Mouse (Mus musculus) forebrain, embryonic 13.5 days (tissue): ENCODE results near the gene Rnase11. TPM values are rescaled to one million over a fixed set of nuclear protein-coding genes. Genes with fewer than 3 reads are reported as not detected.
A peak's percentile ranks its signal among the peaks of the same experiment; 100 is the strongest.

Source experiments
- ATAC-seq: fragments of 200-750 bp; cut with Nextera tagmentation; 2 replicates; pipeline ENCODE4 v1.8.0; 2017
- H3K27ac ChIP-seq: fragments of 300-500 bp; sonication (generic); 2 replicates; pipeline ENCODE4 v1.5.1; 2015; ENCODE audit warnings: inconsistent platforms, mild to moderate bottlenecking, moderate library complexity
- H3K27me3 ChIP-seq: fragments of 300-500 bp; sonication (generic); 2 replicates; pipeline ENCODE4 v1.6.1; 2015; ENCODE audit warnings: mild to moderate bottlenecking, inconsistent platforms
- H3K36me3 ChIP-seq: fragments of 300-500 bp; sonication (generic); 2 replicates; pipeline ENCODE4 v1.6.1; 2015; ENCODE audit warnings: mild to moderate bottlenecking, inconsistent platforms; ENCODE audit not compliant: poor library complexity, severe bottlenecking
- H3K4me1 ChIP-seq: fragments of 300-500 bp; sonication (generic); 2 replicates; pipeline ENCODE4 v1.6.1; 2015; ENCODE audit warnings: inconsistent platforms
- H3K4me2 ChIP-seq: fragments of 300-500 bp; sonication (generic); 2 replicates; pipeline ENCODE4 v1.6.1; 2015; ENCODE audit warnings: inconsistent platforms, mild to moderate bottlenecking, moderate library complexity
- H3K4me3 ChIP-seq: fragments of 300-500 bp; sonication (generic); 2 replicates; pipeline ENCODE4 v1.5.1; 2015; ENCODE audit warnings: mild to moderate bottlenecking, inconsistent platforms
- H3K9ac ChIP-seq: fragments of 300-500 bp; sonication (generic); 2 replicates; pipeline ENCODE4 v1.6.1; 2015; ENCODE audit warnings: mild to moderate bottlenecking, inconsistent platforms
- H3K9me3 ChIP-seq: fragments of 300-500 bp; sonication (generic); replicated peaks from 2 replicates; pipeline ENCODE4 v1.6.1; 2016; ENCODE audit warnings: inconsistent platforms
- WGBS: fragments of 180-500 bp; shearing (Covaris S2); methylation state at CpG from one replicate; pipeline ENCODE4 v1.1.7; 2015; 5-methylcytosine and 5-hydroxymethylcytosine counted together
- polyA plus RNA-seq: library from polyadenylated mRNA; unstranded; fragments of >200 nt; fragmentation: Nextera tagmentation; extraction: Ambion mirVana; gene quantifications from 2 replicates; pipeline ENCODE4 v1.2.1, GENCODE M21; 2015

Rnase11 gene
- polyA plus RNA-seq, 1 experiment from 2014 or later, result not detected

- H3K9me3 ChIP-seq, result no peaks in the 10 kb centered on the region
- H3K27ac ChIP-seq, result no peak overlapping the region
- peaks cover 5% of the 10 kb centered on the region; the same call in 1 of the 2 replicates for H3K4me1 ChIP-seq
- no peaks in the 10 kb centered on the region for H3K27me3 ChIP-seq
- no peak overlapping the region for H3K9ac ChIP-seq
- H3K36me3 ChIP-seq, result no peaks in the 10 kb centered on the region
- no peak for ATAC-seq
- H3K4me3 ChIP-seq, result no peak overlapping the region
- WGBS, result 95% methylated on average over 2 of the region's 2 CpGs
- no peak overlapping the region for H3K4me2 ChIP-seq
These were observed 19.7 kb upstream of the Rnase11 start for GRCm38 (mm10) chr14:51069617-51070016.

- Histone ChIP-seq H3K4me3 (no peak overlapping the region), H3K36me3 (no peaks in the 10 kb centered on the region), H3K27ac (no peak overlapping the region), H3K9ac (no peak overlapping the region), H3K4me1 (peaks cover 5% of the 10 kb centered on the region; the same call in 1 of the 2 replicates), H3K9me3 (no peaks in the 10 kb centered on the region), H3K4me2 (no peak overlapping the region), H3K27me3 (no peaks in the 10 kb centered on the region)
- 95% methylated on average over 5 of the region's 5 CpGs for WGBS
- ATAC-seq, result no peak
These were observed 19.0 kb upstream of the Rnase11 start for GRCm38 (mm10) chr14:51068956-51069355.

- Histone ChIP-seq H3K4me3 (no peak overlapping the region), H3K9ac (no peak overlapping the region), H3K4me2 (no peak overlapping the region), H3K4me1 (no peaks in the 10 kb centered on the region), H3K36me3 (no peaks in the 10 kb centered on the region), H3K9me3 (no peaks in the 10 kb centered on the region), H3K27me3 (peaks cover 20% of the 10 kb centered on the region; the same call in 1 of the 2 replicates), H3K27ac (no peak overlapping the region)
- 87% methylated on average over 5 of the region's 5 CpGs for WGBS
- ATAC-seq, result no peak
These were observed 10.8 kb upstream of the Rnase11 start for GRCm38 (mm10) chr14:51060761-51061160.

GRCm38 (mm10) chr14:51057401-51057831, 7.5 kb upstream of the Rnase11 start, which contains the start of gene Rnase12:
Gene Rnase12, minus strand, starts transcription at chr14:51057661.
- no peak within 1 kb of the TSS for H3K9ac ChIP-seq
- no peaks in the 10 kb centered on the region for H3K9me3 ChIP-seq
- peaks cover 10% of the 10 kb centered on the region for H3K4me1 ChIP-seq
- H3K27me3 ChIP-seq, result peaks cover 20% of the 10 kb centered on the region; the same call in 1 of the 2 replicates
- no peak for ATAC-seq
- no peak within 1 kb of the TSS for H3K4me3 ChIP-seq
- H3K27ac ChIP-seq, result no peak within 1 kb of the TSS
- H3K4me2 ChIP-seq, result no peak within 1 kb of the TSS
- WGBS, result 71% methylated on average over 9 of the region's 9 CpGs
- no peaks in the 10 kb centered on the region for H3K36me3 ChIP-seq

- 17% methylated on average over 13 of the region's 13 CpGs for WGBS
- Histone ChIP-seq H3K36me3 (no peaks in the 10 kb centered on the region), H3K9me3 (no peaks in the 10 kb centered on the region), H3K27me3 (peaks cover 11% of the 10 kb centered on the region; the same call in 1 of the 2 replicates), H3K9ac (no peak overlapping the region), H3K27ac (no peak overlapping the region), H3K4me1 (peaks cover 10% of the 10 kb centered on the region), H3K4me2 (peak overlapping the region; percentile 25; the same call in 1 of the 2 replicates), H3K4me3 (no peak overlapping the region)
- no peak for ATAC-seq
These were observed 4.6 kb upstream of the Rnase11 start for GRCm38 (mm10) chr14:51054243-51055237.

GRCm38 (mm10) chr14:51053176-51053575, 3.2 kb upstream of the Rnase11 start:
- Histone ChIP-seq H3K27ac (no peak overlapping the region), H3K36me3 (no peaks in the 10 kb centered on the region), H3K4me2 (no peak overlapping the region), H3K9me3 (no peaks in the 10 kb centered on the region), H3K4me1 (peaks cover 10% of the 10 kb centered on the region), H3K9ac (no peak overlapping the region), H3K4me3 (no peak overlapping the region), H3K27me3 (peaks cover 10% of the 10 kb centered on the region; the same call in 1 of the 2 replicates)
- 38% methylated on average over 5 of the region's 5 CpGs for WGBS
- ATAC-seq, result no peak

DNA sequence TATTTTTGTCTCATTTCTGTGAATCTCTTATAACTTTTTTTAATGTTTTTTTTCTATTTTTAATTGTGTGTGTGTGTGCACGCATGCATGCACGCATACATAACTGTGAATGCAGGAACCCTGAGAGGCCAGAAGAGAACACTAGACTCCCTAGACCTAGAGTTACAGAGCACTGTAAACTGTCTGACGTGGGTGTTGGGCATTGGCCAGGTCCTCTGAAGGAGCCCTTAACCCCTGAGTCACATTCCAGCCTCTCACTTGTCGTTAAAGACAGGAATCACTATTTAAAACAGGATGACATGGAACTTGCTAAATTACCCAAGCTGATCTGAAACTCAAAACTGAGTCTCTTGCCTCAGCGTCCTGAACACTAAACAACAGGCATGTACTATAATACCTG, 2.0 kb upstream of the Rnase11 start:
- Histone ChIP-seq H3K27ac (no peak overlapping the region), H3K36me3 (no peaks in the 10 kb centered on the region), H3K9me3 (no peaks in the 10 kb centered on the region), H3K4me1 (peaks cover 10% of the 10 kb centered on the region), H3K9ac (no peak overlapping the region), H3K4me2 (no peak overlapping the region), H3K27me3 (peaks cover 7% of the 10 kb centered on the region; the same call in 1 of the 2 replicates), H3K4me3 (no peak overlapping the region)
- ATAC-seq, result no peak
- 59% methylated on average over 5 of the region's 5 CpGs for WGBS

DNA sequence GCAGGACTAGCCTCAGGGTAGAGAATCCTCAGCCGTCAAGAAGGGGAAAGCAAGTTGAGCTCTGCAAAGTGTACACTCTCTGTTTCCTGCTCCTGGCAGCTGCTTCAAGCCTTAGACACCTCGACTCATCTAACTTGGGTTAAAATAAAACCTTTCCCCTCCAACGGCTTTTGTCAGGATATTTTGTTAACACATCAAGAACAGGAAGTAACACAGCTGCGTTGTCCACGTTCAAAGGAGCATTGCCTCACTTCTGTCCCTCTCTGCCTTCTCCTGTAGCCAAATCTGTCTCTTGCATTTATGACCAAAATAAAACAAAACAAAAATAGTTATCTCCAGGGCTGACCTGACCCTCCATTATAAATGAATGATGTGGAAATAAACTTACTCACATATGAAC, 2.1 kb downstream of the Rnase11 start:
- WGBS, result 77% methylated on average over 5 of the region's 5 CpGs
- no peaks in the 10 kb centered on the region for H3K4me1 ChIP-seq
- H3K27ac ChIP-seq, result no peak overlapping the region
- no peaks in the 10 kb centered on the region for H3K9me3 ChIP-seq
- no peak for ATAC-seq
- no peaks in the 10 kb centered on the region for H3K27me3 ChIP-seq
- H3K4me3 ChIP-seq, result no peak overlapping the region
- H3K36me3 ChIP-seq, result no peaks in the 10 kb centered on the region
- no peak overlapping the region for H3K9ac ChIP-seq
- H3K4me2 ChIP-seq, result no peak overlapping the region

DNA sequence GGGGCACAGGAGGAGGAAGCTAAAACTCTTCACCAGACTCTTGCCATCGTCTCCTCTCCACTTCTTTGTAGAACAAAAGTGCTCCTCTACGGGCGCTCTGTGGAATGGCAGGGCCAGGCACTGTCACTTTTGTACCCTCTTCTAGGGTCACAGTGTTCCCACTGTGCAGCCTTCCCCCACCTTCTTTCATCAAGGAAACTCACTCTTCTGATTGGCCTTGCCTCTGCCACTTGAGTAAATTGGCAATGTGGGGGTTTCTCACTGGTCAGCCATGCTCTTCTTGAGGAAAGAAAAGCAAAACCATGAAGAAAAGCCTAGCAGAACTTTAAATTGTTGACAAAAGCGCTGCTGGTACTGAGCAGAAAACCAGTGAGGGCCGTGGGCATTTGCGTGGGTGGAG, 8.2 kb downstream of the Rnase11 start, which contains the start of gene Rnase9:
Rnase9 (minus strand) TSS at position 101 of the 400 bp plus-strand sequence.
- Histone ChIP-seq H3K4me2 (no peak within 1 kb of the TSS), H3K4me1 (no peaks in the 10 kb centered on the region), H3K36me3 (no peaks in the 10 kb centered on the region), H3K27ac (no peak within 1 kb of the TSS), H3K9ac (no peak within 1 kb of the TSS), H3K27me3 (no peaks in the 10 kb centered on the region), H3K4me3 (no peak within 1 kb of the TSS), H3K9me3 (no peaks in the 10 kb centered on the region)
- 70% methylated on average over 6 of the region's 6 CpGs for WGBS
- no peak for ATAC-seq

DNA sequence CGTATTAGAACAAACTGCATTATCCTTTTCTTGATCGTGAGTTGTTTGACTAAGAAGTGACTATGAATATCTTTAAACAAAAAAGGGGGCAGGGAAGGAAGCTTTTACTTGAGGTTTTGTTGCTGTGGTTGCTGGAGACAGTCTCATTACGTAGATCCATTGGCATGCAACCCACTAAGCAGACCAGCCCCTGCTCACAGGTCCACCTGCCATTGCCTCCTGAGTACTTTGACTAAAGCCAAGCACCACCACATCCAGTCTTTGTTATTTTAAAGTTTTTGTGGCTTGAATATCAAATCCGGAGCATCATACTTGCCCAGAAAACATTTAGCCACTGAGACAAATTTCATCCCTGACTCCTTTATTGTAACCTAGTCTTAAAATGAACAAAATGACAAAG, 13.7 kb downstream of the Rnase11 start:
- WGBS, result 85% methylated on average over 4 of the region's 4 CpGs
- Histone ChIP-seq H3K4me2 (no peak overlapping the region), H3K36me3 (no peaks in the 10 kb centered on the region), H3K27me3 (no peaks in the 10 kb centered on the region), H3K27ac (no peak overlapping the region), H3K9ac (no peak overlapping the region), H3K9me3 (no peaks in the 10 kb centered on the region), H3K4me3 (no peak overlapping the region), H3K4me1 (no peaks in the 10 kb centered on the region)
- ATAC-seq, result no peak

DNA sequence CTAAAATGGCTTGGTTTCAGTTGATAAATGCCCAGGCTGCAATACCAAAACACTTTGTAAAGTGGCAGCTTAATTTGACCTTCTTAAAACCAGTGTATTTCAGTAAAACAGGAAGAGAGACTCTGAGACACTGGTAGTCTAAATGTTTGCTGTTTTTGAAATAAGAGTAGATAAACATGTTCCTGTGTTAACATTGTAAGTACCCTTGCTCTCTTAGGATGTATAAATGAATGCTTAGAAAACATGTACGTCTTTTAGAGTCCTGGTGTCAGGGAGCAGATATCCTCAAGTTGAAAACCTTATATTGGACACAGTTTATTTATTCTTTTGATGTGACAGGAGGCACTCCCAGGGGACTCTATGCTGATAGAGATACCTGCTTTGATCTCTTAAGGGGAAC, 14.8 kb downstream of the Rnase11 start:
- Histone ChIP-seq H3K4me3 (no peak overlapping the region), H3K27me3 (no peaks in the 10 kb centered on the region), H3K9me3 (no peaks in the 10 kb centered on the region), H3K9ac (no peak overlapping the region), H3K4me2 (no peak overlapping the region), H3K4me1 (no peaks in the 10 kb centered on the region), H3K27ac (no peak overlapping the region), H3K36me3 (no peaks in the 10 kb centered on the region)
- no peak for ATAC-seq
- WGBS, result 64% methylated on average over 1 of the region's 1 CpGs

GRCm38 (mm10) chr14:51027387-51028155, 22.4 kb downstream of the Rnase11 start:
- Histone ChIP-seq H3K4me1 (no peaks in the 10 kb centered on the region), H3K36me3 (no peaks in the 10 kb centered on the region), H3K27me3 (no peaks in the 10 kb centered on the region), H3K9ac (no peak overlapping the region), H3K4me3 (no peak overlapping the region), H3K9me3 (no peaks in the 10 kb centered on the region), H3K27ac (no peak overlapping the region), H3K4me2 (no peak overlapping the region)
- no peak for ATAC-seq
- 56% methylated on average over 3 of the region's 3 CpGs for WGBS
